11 mouse cellular contexts compared by ENCODE assay signal in the genomic region with DNA sequence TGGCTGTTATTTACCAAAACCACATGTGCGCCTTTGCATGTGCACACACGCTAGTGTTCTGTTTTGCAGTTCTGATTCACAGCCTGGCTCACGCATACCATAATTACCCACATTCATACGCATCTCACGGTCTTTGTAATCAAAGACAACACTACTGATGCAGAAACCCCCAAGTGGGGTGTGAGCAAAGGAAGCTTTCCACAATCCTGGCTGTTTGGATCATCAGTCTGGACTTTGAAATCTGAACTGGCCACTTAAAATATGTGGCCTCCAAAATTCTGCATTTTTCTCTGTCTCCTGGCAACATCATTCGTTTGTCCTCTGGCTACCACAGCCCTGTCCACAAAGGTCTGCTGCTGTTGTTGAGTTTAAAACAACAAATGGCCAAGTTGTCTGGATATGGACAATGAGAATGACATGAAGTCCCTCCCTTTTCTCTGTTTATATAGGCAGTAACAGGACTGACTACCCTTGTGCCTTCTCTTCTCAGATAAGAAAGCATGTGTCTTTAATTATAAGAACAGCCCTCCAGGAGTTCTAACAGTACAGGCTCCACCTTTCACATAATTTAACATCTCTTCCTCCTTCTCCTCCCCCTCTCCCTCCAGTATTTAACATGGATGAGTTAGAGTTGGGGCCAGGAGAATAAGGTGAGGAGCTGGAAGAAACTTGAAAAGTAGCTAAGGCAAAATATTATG.
A peak's percentile ranks its signal among the peaks of the same experiment; 100 is the strongest.
DNase-seq lines count a peak whose midpoint lies in the region; ATAC-seq and TF ChIP-seq lines count a peak whose summit lies in the region.
"Had no signal": no experiment of that assay in that cellular context is flagged by ENCODE, and none has a peak within 500 bp of the region (broad histone marks: within the 10 kb centered on the region; RNA-seq: fewer than 3 reads in every experiment).

No protein-coding gene starts in this region.

- no peaks in the 10 kb centered on the region for H3K27me3 ChIP-seq in lung, postnatal 0 days (replicated peaks; ENCODE audit: insufficient read depth, low read length)
- H3K27me3 ChIP-seq: CH12.LX had no signal

- no peak for TF ChIP-seq CTCF in lung, postnatal 0 days (IDR thresholded peaks at IDR 0.05)

- H3K9ac ChIP-seq in lung, postnatal 0 days (replicated peaks; ENCODE audit: low read depth): no peak overlapping the region

- no peak overlapping the region for H3K4me2 ChIP-seq in lung, postnatal 0 days (replicated peaks; ENCODE audit: low read depth, low read length)

- WGBS in lung, postnatal 0 days: 61% methylated on average over 6 of the region's 6 CpGs

- no peaks in the 10 kb centered on the region for H3K36me3 ChIP-seq in lung, postnatal 0 days (ENCODE audit: insufficient read depth, low read length)
- H3K36me3 ChIP-seq: heart, embryonic 10.5 days had no signal

- H3K4me3 ChIP-seq in lung, postnatal 0 days (ENCODE audit: low read depth, low read length): no peak overlapping the region
- H3K4me3 ChIP-seq: heart, embryonic 10.5 days had no signal

- no peaks in the 10 kb centered on the region for H3K9me3 ChIP-seq in lung, postnatal 0 days (ENCODE audit: low read length)
- H3K9me3 ChIP-seq: heart, embryonic 10.5 days had no signal

- H3K4me1 ChIP-seq in lung, postnatal 0 days (ENCODE audit: insufficient read depth, low read depth, low read length): no peaks in the 10 kb centered on the region

- peak; percentile 6 for DNase-seq in lung, postnatal 10 days
- DNase-seq in lung, postnatal 0 days (ENCODE audit: low spot score): no peak
- peak; percentile 18 for DNase-seq in brain, adult 2 months (ENCODE audit: low read depth, low spot score)
- peak; percentile 56 for DNase-seq in fibroblast of lung, adult 2 months (ENCODE audit: low read depth)
- peak; percentile 38 for DNase-seq in mesoderm, embryonic 11.5 days (ENCODE audit: low read depth, low spot score)
- no peak for DNase-seq in spleen, adult 18-20 months
- DNase-seq in ovary, postnatal 14 days (ENCODE audit: low spot score): no peak
- DNase-seq: cerebellum, postnatal 25 days; thymus, adult 2 months had no signal

- no peak for TF ChIP-seq EP300 in lung, postnatal 0 days (IDR thresholded peaks at IDR 0.05)

- ATAC-seq in lung, postnatal 0 days: no peak

- no peak overlapping the region for H3K27ac ChIP-seq in lung, postnatal 0 days (ENCODE audit: low read length)
- H3K27ac ChIP-seq: heart, embryonic 10.5 days had no signal

Comparison
In these comparisons a context has a peak if more than half of its experiments do, and no peak if none do; other contexts are left out.
1. DNase-seq: peak in lung, postnatal 10 days (single experiment), brain, adult 2 months (single experiment), fibroblast of lung, adult 2 months (single experiment) and mesoderm, embryonic 11.5 days (single experiment); none in lung, postnatal 0 days (single experiment), spleen, adult 18-20 months (0 of 2) and ovary, postnatal 14 days (single experiment).